Mouse (Mus musculus): ENCODE data around the gene Sos1. TPM values are rescaled to one million over a fixed set of nuclear protein-coding genes. Genes with fewer than 3 reads are reported as not detected.

Gene Sos1
- polyA plus RNA-seq, 1 experiment from 2014 or later: 10.0 TPM

DNA sequence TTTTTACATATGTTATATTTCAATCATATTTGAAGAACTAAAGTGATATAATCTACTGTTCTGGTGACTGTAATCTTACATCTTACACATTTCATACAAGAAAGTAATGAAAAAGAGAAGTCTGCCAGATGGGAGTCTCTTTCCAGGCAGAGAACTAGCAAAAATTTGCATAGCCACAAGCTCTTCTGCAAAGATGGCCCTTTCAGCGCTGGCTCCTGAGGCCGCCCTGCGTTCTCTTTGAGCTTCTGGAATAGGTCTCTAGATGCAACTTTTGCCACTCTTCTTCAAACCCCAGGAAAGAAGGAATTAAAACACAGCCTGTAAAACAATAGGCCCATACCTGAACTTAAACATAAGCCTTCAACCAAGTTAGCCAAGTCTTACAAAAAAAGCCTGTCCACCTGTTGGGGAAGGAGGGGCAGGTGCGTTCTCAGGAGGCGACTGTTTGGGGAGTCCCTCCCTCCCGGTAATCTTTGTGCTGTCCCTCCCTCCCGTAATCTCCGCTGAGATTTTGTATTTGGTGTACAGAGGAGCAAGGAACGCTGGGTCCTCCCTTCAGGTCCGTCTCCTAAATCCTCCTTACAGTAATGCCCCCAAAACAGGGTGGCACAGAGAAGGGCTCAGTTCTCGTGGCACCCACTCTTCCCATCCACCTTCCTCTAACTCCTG lies 18.5 kb upstream of the Sos1 start:
- no peak overlapping the region for H3K4me2 ChIP-seq (ENCODE audit: low read depth)
- H3K4me1 ChIP-seq (ENCODE audit: control insufficient read depth, insufficient read depth, low read length): no peaks in the 10 kb centered on the region
- 62% methylated on average over 11 of the region's 11 CpGs for WGBS
- ATAC-seq (ENCODE audit: insufficient read depth, low FRiP score, low TSS enrichment) (no peak), DNase-seq (ENCODE audit: low spot score) (no peak)
- H3K4me3 ChIP-seq (ENCODE audit: low read depth, low read length): no peak overlapping the region
- H3K27ac ChIP-seq (ENCODE audit: low read depth, low read length): no peak overlapping the region
- no peaks in the 10 kb centered on the region for H3K36me3 ChIP-seq (ENCODE audit: control insufficient read depth, insufficient read depth, low read length)
- no peaks in the 10 kb centered on the region for H3K9me3 ChIP-seq (ENCODE audit: control insufficient read depth, low read length)
- no peak overlapping the region for H3K9ac ChIP-seq (ENCODE audit: low read length)
- no peaks in the 10 kb centered on the region for H3K27me3 ChIP-seq (ENCODE audit: control insufficient read depth, insufficient read depth, low read length)

DNA sequence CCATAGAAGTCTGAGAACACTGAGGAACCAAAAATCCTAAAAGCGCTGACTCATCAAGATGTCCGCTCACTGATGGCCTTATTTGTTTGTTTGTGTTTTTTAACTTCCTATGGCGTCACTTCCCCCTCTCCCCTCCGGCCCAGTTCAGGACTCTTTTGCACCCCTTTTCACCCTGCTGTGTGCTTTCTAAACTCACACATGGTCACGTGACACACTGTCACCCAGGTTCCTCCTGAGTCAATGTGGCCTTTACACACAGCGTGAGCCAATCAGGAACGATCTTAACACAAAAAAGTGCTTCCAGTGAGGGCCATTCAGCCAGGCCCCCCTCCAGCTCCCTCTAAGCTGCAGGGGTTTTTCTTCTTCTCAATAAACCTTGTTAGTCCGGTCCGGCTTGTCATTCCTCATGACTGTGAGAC lies 16.9 kb upstream of the Sos1 start:
- H3K9ac ChIP-seq (ENCODE audit: low read length): no peak overlapping the region
- H3K4me3 ChIP-seq (ENCODE audit: low read depth, low read length): no peak overlapping the region
- H3K27ac ChIP-seq (ENCODE audit: low read depth, low read length): no peak overlapping the region
- WGBS: 58% methylated on average over 9 of the region's 9 CpGs
- no peaks in the 10 kb centered on the region for H3K27me3 ChIP-seq (ENCODE audit: control insufficient read depth, insufficient read depth, low read length)
- H3K9me3 ChIP-seq (ENCODE audit: control insufficient read depth, low read length): no peaks in the 10 kb centered on the region
- H3K36me3 ChIP-seq (ENCODE audit: control insufficient read depth, insufficient read depth, low read length): no peaks in the 10 kb centered on the region
- no peak for ATAC-seq (ENCODE audit: insufficient read depth, low FRiP score, low TSS enrichment)
- DNase-seq (ENCODE audit: low spot score): no peak
- H3K4me1 ChIP-seq (ENCODE audit: control insufficient read depth, insufficient read depth, low read length): no peaks in the 10 kb centered on the region
- no peak overlapping the region for H3K4me2 ChIP-seq (ENCODE audit: low read depth)

DNA sequence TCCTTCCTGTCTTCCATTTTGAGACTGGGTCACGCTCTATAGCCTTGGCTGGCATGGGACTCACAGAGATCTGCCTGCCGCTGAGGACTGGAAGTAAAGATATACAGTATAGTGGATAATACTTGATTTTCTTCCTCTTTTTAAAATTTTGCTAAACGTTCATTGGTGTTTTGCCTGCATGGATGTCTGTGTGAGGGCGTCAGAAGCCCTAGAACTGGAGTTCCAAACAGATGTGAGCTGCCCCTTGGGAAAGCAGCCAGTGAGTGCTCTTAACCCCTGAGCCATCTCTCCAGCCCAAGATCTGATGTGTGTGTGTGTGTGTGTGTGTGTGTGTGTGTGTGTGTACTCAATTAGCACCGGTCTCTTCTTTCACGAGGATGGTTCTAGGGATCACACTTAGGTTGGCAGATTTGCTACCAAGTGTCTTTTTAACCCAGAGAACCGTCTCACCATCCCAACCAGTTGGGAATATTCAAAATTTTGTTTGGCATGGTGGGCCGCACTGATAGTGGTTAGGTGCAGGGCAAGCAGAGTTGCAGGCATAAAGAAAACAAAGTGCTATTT lies 16.4 kb upstream of the Sos1 start:
- no peak for ATAC-seq (ENCODE audit: insufficient read depth, low FRiP score, low TSS enrichment)
- Histone ChIP-seq H3K4me2 (ENCODE audit: low read depth) (no peak overlapping the region), H3K4me3 (ENCODE audit: low read depth, low read length) (no peak overlapping the region), H3K27ac (ENCODE audit: low read depth, low read length) (no peak overlapping the region), H3K4me1 (ENCODE audit: control insufficient read depth, insufficient read depth, low read length) (no peaks in the 10 kb centered on the region), H3K27me3 (ENCODE audit: control insufficient read depth, insufficient read depth, low read length) (no peaks in the 10 kb centered on the region), H3K9me3 (ENCODE audit: control insufficient read depth, low read length) (no peaks in the 10 kb centered on the region), H3K9ac (ENCODE audit: low read length) (no peak overlapping the region), H3K36me3 (ENCODE audit: control insufficient read depth, insufficient read depth, low read length) (no peaks in the 10 kb centered on the region)
- WGBS: 85% methylated on average over 8 of the region's 8 CpGs
- DNase-seq (ENCODE audit: low spot score): no peak

DNA sequence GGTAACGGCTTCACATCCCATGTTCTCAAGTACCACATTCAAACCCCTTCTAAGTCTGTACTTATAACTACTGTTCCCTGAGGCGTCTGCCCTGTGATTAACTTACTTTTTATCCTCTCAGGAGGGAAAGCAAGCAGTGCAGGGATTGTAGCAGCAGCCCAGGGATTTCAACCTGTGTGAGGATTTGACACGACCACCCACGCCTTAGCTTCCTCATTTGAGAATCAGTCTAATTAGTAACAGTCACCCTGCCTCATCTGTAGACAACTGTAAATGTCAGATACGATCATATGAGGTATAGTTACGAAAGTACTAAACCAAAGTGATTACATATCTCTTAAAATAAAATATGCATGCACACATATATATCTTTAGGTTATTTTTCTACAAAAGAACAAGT lies 15.9 kb upstream of the Sos1 start:
- 85% methylated on average over 6 of the region's 6 CpGs for WGBS
- Histone ChIP-seq H3K27me3 (ENCODE audit: control insufficient read depth, insufficient read depth, low read length) (no peaks in the 10 kb centered on the region), H3K9me3 (ENCODE audit: control insufficient read depth, low read length) (no peaks in the 10 kb centered on the region), H3K9ac (ENCODE audit: low read length) (no peak overlapping the region), H3K4me2 (ENCODE audit: low read depth) (no peak overlapping the region), H3K4me3 (ENCODE audit: low read depth, low read length) (no peak overlapping the region), H3K36me3 (ENCODE audit: control insufficient read depth, insufficient read depth, low read length) (no peaks in the 10 kb centered on the region), H3K4me1 (ENCODE audit: control insufficient read depth, insufficient read depth, low read length) (no peaks in the 10 kb centered on the region), H3K27ac (ENCODE audit: low read depth, low read length) (no peak overlapping the region)
- ATAC-seq (ENCODE audit: insufficient read depth, low FRiP score, low TSS enrichment) (no peak), DNase-seq (ENCODE audit: low spot score) (no peak)

DNA sequence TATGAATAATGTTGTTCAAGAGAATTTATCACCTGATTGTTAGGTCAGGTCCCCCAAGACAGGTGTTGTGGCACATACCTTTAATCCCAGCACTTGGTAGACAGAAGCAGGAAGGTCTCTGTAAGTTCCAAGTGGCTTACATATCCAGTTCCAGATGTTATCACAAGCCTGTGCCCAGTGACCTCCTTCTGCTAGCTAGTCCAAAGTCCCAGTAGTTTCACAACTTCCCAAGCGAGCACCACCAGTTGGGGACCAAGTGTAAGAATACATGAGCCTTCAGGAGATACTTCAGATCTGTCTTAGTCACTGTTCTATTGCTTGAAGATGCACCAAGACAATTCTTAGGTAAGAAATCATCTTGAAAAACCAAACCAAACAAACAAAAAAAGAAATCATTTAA lies 13.6 kb upstream of the Sos1 start:
- WGBS: 78% methylated on average over 1 of the region's 1 CpGs
- no peak overlapping the region for H3K27ac ChIP-seq (ENCODE audit: low read depth, low read length)
- H3K36me3 ChIP-seq (ENCODE audit: control insufficient read depth, insufficient read depth, low read length): no peaks in the 10 kb centered on the region
- no peak overlapping the region for H3K4me3 ChIP-seq (ENCODE audit: low read depth, low read length)
- no peaks in the 10 kb centered on the region for H3K4me1 ChIP-seq (ENCODE audit: control insufficient read depth, insufficient read depth, low read length)
- DNase-seq (ENCODE audit: low spot score): no peak
- H3K27me3 ChIP-seq (ENCODE audit: control insufficient read depth, insufficient read depth, low read length): no peaks in the 10 kb centered on the region
- H3K4me2 ChIP-seq (ENCODE audit: low read depth): no peak overlapping the region
- no peak overlapping the region for H3K9ac ChIP-seq (ENCODE audit: low read length)
- ATAC-seq (ENCODE audit: insufficient read depth, low FRiP score, low TSS enrichment): no peak
- no peaks in the 10 kb centered on the region for H3K9me3 ChIP-seq (ENCODE audit: control insufficient read depth, low read length)

DNA sequence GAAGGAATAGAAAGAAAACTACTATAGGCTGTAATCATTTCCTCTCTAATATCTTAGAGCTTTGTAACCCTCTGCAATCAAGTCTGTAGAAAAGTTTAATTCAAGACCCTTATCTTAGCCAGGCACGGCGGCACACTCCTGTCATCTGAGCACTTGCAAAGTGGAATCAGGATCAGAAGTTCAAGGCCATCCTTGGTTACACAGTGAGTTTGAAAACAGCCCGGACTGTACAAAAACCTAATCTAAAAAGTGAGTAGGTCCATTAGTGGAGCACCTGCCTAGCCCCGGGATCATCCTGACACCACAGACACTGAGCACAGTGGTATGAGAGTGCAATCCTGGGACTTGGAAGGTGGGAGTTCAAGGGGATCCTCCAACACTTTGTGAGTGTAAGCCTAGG lies 12.6 kb upstream of the Sos1 start:
- H3K4me3 ChIP-seq (ENCODE audit: low read depth, low read length): no peak overlapping the region
- whole genome bisulfite sequencing: 95% methylated on average over 4 of the region's 4 CpGs
- H3K27ac ChIP-seq (ENCODE audit: low read depth, low read length): no peak overlapping the region
- DNase-seq (ENCODE audit: low spot score) (no peak), ATAC-seq (ENCODE audit: insufficient read depth, low FRiP score, low TSS enrichment) (no peak)
- H3K9ac ChIP-seq (ENCODE audit: low read length): no peak overlapping the region
- H3K27me3 ChIP-seq (ENCODE audit: control insufficient read depth, insufficient read depth, low read length): no peaks in the 10 kb centered on the region
- no peaks in the 10 kb centered on the region for H3K36me3 ChIP-seq (ENCODE audit: control insufficient read depth, insufficient read depth, low read length)
- no peak overlapping the region for H3K4me2 ChIP-seq (ENCODE audit: low read depth)
- no peaks in the 10 kb centered on the region for H3K4me1 ChIP-seq (ENCODE audit: control insufficient read depth, insufficient read depth, low read length)
- H3K9me3 ChIP-seq (ENCODE audit: control insufficient read depth, low read length): no peaks in the 10 kb centered on the region

DNA sequence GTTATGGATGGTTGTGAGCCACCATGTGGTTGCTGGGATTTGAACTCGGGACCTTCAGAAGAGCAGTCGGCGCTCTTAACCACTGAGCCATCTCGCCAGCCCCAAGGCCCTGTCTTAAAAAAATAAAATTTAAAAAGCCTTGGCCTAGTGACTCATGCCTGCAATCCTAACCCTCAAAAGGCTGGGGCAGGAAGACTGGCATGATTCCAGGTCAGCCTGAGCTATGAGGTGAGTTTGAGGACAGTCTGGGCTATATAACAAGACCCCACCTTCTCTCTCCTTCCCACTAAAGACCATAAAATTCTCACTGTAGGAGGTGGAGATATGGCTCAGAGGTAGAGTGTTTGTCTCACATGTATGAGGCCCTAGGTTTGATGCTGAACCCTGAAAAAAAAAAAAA lies 12.0 kb upstream of the Sos1 start:
- H3K36me3 ChIP-seq (ENCODE audit: control insufficient read depth, insufficient read depth, low read length): no peaks in the 10 kb centered on the region
- ATAC-seq (ENCODE audit: insufficient read depth, low FRiP score, low TSS enrichment) (no peak), DNase-seq (ENCODE audit: low spot score) (no peak)
- no peak overlapping the region for H3K27ac ChIP-seq (ENCODE audit: low read depth, low read length)
- whole genome bisulfite sequencing: 98% methylated on average over 4 of the region's 4 CpGs
- H3K9ac ChIP-seq (ENCODE audit: low read length): no peak overlapping the region
- H3K9me3 ChIP-seq (ENCODE audit: control insufficient read depth, low read length): no peaks in the 10 kb centered on the region
- no peaks in the 10 kb centered on the region for H3K27me3 ChIP-seq (ENCODE audit: control insufficient read depth, insufficient read depth, low read length)
- H3K4me1 ChIP-seq (ENCODE audit: control insufficient read depth, insufficient read depth, low read length): no peaks in the 10 kb centered on the region
- no peak overlapping the region for H3K4me3 ChIP-seq (ENCODE audit: low read depth, low read length)
- H3K4me2 ChIP-seq (ENCODE audit: low read depth): no peak overlapping the region

DNA sequence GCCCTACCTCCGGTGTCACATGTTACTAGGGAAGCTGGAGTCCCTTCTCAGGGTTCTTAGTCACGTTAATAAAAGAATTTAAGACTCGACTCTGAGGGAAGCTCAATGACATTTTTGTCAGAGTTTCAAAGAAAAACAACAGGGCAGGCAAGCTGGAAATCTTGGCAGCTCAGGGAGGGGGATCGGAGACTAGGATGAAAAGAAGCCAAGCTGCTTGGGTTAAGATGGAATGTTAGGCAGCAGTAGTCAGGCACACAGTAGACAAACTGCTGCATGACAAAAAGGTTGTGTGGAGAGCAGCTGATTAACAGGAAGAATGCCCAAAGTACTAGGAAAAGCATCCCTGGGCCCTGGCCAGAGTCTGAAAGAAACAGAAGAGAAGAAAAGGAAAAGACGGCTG lies 9.9 kb upstream of the Sos1 start:
- no peak overlapping the region for H3K4me3 ChIP-seq (ENCODE audit: low read depth, low read length)
- H3K9me3 ChIP-seq (ENCODE audit: control insufficient read depth, low read length): no peaks in the 10 kb centered on the region
- H3K4me2 ChIP-seq (ENCODE audit: low read depth): no peak overlapping the region
- H3K36me3 ChIP-seq (ENCODE audit: control insufficient read depth, insufficient read depth, low read length): no peaks in the 10 kb centered on the region
- no peak for ATAC-seq (ENCODE audit: insufficient read depth, low FRiP score, low TSS enrichment)
- no peaks in the 10 kb centered on the region for H3K4me1 ChIP-seq (ENCODE audit: control insufficient read depth, insufficient read depth, low read length)
- H3K27ac ChIP-seq (ENCODE audit: low read depth, low read length): no peak overlapping the region
- WGBS: 77% methylated on average over 5 of the region's 5 CpGs
- no peak overlapping the region for H3K9ac ChIP-seq (ENCODE audit: low read length)
- DNase-seq (ENCODE audit: low spot score): no peak
- H3K27me3 ChIP-seq (ENCODE audit: control insufficient read depth, insufficient read depth, low read length): no peaks in the 10 kb centered on the region

DNA sequence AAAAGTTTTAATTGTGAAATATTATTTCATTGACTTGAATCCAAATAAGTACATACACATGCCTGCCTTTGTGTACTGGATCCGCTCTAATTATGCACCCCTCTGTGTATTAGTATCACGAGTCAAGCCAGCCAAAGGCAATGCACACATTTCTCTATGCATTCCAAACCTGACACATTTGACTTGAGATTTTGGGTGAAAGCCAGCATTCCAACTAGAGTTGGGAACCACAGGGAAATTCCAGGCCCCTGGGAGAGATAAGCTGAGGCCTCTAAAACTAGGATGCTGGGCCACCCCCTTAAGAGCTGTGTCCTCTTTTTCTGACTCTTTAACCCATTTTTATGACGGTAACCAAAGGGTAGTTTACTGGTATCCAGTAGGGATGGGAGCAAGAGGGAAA lies 8.7 kb upstream of the Sos1 start:
- H3K4me2 ChIP-seq (ENCODE audit: low read depth): no peak overlapping the region
- no peaks in the 10 kb centered on the region for H3K4me1 ChIP-seq (ENCODE audit: control insufficient read depth, insufficient read depth, low read length)
- H3K27me3 ChIP-seq (ENCODE audit: control insufficient read depth, insufficient read depth, low read length): no peaks in the 10 kb centered on the region
- no peak for ATAC-seq (ENCODE audit: insufficient read depth, low FRiP score, low TSS enrichment)
- no peak for DNase-seq (ENCODE audit: low spot score)
- no peaks in the 10 kb centered on the region for H3K9me3 ChIP-seq (ENCODE audit: control insufficient read depth, low read length)
- no peaks in the 10 kb centered on the region for H3K36me3 ChIP-seq (ENCODE audit: control insufficient read depth, insufficient read depth, low read length)
- no peak overlapping the region for H3K9ac ChIP-seq (ENCODE audit: low read length)
- H3K4me3 ChIP-seq (ENCODE audit: low read depth, low read length): no peak overlapping the region
- WGBS: 80% methylated on average over 3 of the region's 3 CpGs
- no peak overlapping the region for H3K27ac ChIP-seq (ENCODE audit: low read depth, low read length)

All from neural tube, embryonic 11.5 days (tissue).